Mouse (Mus musculus) erythroblast, embryonic 14.5 days (primary cell): ENCODE measurements around the gene Acadsb. TPM values are rescaled to one million over a fixed set of nuclear protein-coding genes. Genes with fewer than 3 reads are reported as not detected.

ENCODE experiments used
- H3K27me3 ChIP-seq: 2 replicates; pipeline ENCODE4 v1.6.1; 2012; ENCODE audit warnings: inconsistent platforms; ENCODE audit not compliant: control insufficient read depth
- H3K36me3 ChIP-seq: 2 replicates; pipeline ENCODE4 v1.6.1; 2012; ENCODE audit warnings: mild to moderate bottlenecking, inconsistent platforms; ENCODE audit not compliant: control insufficient read depth
- H3K4me1 ChIP-seq: 2 replicates; pipeline ENCODE4 v1.6.1; 2012; ENCODE audit warnings: inconsistent platforms; ENCODE audit not compliant: control insufficient read depth
- H3K4me3 ChIP-seq: replicated peaks from 2 replicates; pipeline ENCODE3; 2012; ENCODE audit warnings: moderate library complexity, mild to moderate bottlenecking, inconsistent platforms
- H3K9me3 ChIP-seq: 2 replicates; pipeline ENCODE4 v1.6.1; 2012; ENCODE audit warnings: low read length, inconsistent platforms, mixed read lengths; ENCODE audit not compliant: control insufficient read depth
- GATA1 ChIP-seq: IDR thresholded peaks from 2 replicates; pipeline ENCODE4 v1.6.1; 2012; ENCODE audit warnings: low read length, inconsistent platforms, mixed read lengths
- TAL1 ChIP-seq: IDR thresholded peaks from 3 replicates; pipeline ENCODE4 v1.6.1; 2012; ENCODE audit warnings: low read length, inconsistent platforms, mixed read lengths
- polyA plus RNA-seq: library from polyadenylated mRNA; stranded (reverse); fragments of >175 nt; gene quantifications from 2 replicates; pipeline ENCODE4 v1.2.3, GENCODE M21; 2012

The Acadsb gene
- polyA plus RNA-seq, 1 experiment = 0.17 TPM

GRCm38 (mm10) chr7:131434276-131434675, 23.9 kb downstream of the Acadsb start:
- peaks cover 2% of the 10 kb centered on the region; the same call in 1 of the 2 replicates for H3K4me1 ChIP-seq
- H3K36me3 ChIP-seq = peaks cover 6% of the 10 kb centered on the region
- no peaks in the 10 kb centered on the region for H3K27me3 ChIP-seq
- H3K9me3 ChIP-seq = 0 out of 2 replicates have a peak, but pooled peaks cover 2% of the 10 kb centered on the region
- TF ChIP-seq GATA1 (no peak), TAL1 (no peak)
- no peak overlapping the region for H3K4me3 ChIP-seq

- Histone ChIP-seq H3K9me3 (no peaks in the 10 kb centered on the region), H3K4me1 (peaks cover 2% of the 10 kb centered on the region; the same call in 1 of the 2 replicates)
- TF ChIP-seq TAL1 (no peak), GATA1 (no peak)
Observed at GRCm38 (mm10) chr7:131437051-131437450, 26.6 kb downstream of the Acadsb start.

DNA sequence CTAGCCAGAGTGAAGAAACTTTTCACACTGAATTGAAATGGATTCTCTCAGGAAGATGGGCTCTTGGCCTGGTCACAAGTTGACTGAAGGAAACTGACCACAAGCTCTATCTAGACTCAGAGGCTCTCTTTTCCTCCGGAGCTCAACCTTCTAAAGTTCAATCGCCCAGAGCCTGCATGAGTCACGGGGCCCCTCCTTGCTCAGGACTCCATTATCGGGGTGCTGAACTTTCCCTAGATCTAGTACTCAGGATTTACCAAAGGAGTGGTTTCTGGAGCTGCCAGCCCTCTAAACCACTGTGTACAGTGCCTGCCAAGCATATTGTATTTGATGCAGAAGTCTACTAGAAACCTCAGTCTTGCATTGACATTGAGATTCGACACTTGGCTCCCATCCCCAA, 46.3 kb downstream of the Acadsb start:
- Histone ChIP-seq H3K27me3 (no peaks in the 10 kb centered on the region), H3K36me3 (no peaks in the 10 kb centered on the region), H3K4me1 (no peaks in the 10 kb centered on the region), H3K9me3 (no peaks in the 10 kb centered on the region), H3K4me3 (no peak overlapping the region)
- no peak for TF ChIP-seq GATA1
- TF ChIP-seq TAL1 = no peak

More at GRCm38 (mm10) chr7:131437051-131437450, 26.6 kb downstream of the Acadsb start:
- Histone ChIP-seq H3K27me3 (no peaks in the 10 kb centered on the region), H3K36me3 (no peaks in the 10 kb centered on the region; the same call in 1 of the 2 replicates), H3K4me3 (no peak overlapping the region)

GRCm38 (mm10) chr7:131465117-131465601, 54.8 kb downstream of the Acadsb start:
- no peak for TF ChIP-seq GATA1
- no peak for TF ChIP-seq TAL1
- Histone ChIP-seq H3K36me3 (no peaks in the 10 kb centered on the region), H3K4me1 (no peaks in the 10 kb centered on the region)

GRCm38 (mm10) chr7:131465735-131466134, 55.3 kb downstream of the Acadsb start:
- H3K4me1 ChIP-seq = no peaks in the 10 kb centered on the region
- no peaks in the 10 kb centered on the region for H3K36me3 ChIP-seq
- no peaks in the 10 kb centered on the region for H3K27me3 ChIP-seq
- H3K4me3 ChIP-seq = no peak overlapping the region
- TF ChIP-seq TAL1 = no peak
- no peak for TF ChIP-seq GATA1
- no peaks in the 10 kb centered on the region for H3K9me3 ChIP-seq

More at GRCm38 (mm10) chr7:131465117-131465601, 54.8 kb downstream of the Acadsb start:
- Histone ChIP-seq H3K27me3 (no peaks in the 10 kb centered on the region), H3K9me3 (no peaks in the 10 kb centered on the region), H3K4me3 (no peak overlapping the region)

DNA sequence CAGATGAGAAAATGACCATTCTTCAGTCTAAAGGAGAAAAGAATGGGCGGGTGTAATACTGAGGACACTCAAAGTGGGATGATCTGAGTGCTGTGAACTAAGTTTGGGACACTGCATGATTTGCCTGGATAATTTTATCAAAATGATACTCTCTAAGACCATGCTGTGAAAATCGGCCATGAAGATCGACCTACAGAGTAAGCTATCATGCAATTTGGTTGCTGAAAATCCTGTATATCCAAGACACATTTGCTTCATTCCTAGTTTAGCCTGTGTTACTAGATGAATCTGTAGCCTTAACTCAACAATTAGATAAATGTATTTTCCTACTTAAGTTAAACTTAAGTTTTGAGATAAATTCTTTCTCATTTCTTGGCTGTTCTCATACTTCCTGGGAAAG, 56.9 kb downstream of the Acadsb start:
- H3K9me3 ChIP-seq = no peaks in the 10 kb centered on the region
- TF ChIP-seq GATA1 = no peak
- TF ChIP-seq TAL1 = no peak
- no peaks in the 10 kb centered on the region for H3K36me3 ChIP-seq
- H3K27me3 ChIP-seq = no peaks in the 10 kb centered on the region
- no peak overlapping the region for H3K4me3 ChIP-seq
- no peaks in the 10 kb centered on the region for H3K4me1 ChIP-seq

GRCm38 (mm10) chr7:131469506-131469905, 59.1 kb downstream of the Acadsb start:
- TF ChIP-seq TAL1 (no peak), GATA1 (no peak)
- H3K27me3 ChIP-seq = no peaks in the 10 kb centered on the region
- no peaks in the 10 kb centered on the region for H3K9me3 ChIP-seq
- H3K36me3 ChIP-seq = no peaks in the 10 kb centered on the region
- no peaks in the 10 kb centered on the region for H3K4me1 ChIP-seq
- H3K4me3 ChIP-seq = no peak overlapping the region

GRCm38 (mm10) chr7:131471551-131471950, 61.1 kb downstream of the Acadsb start:
- Histone ChIP-seq H3K9me3 (no peaks in the 10 kb centered on the region), H3K36me3 (no peaks in the 10 kb centered on the region), H3K4me1 (no peaks in the 10 kb centered on the region), H3K4me3 (no peak overlapping the region), H3K27me3 (no peaks in the 10 kb centered on the region)
- TF ChIP-seq TAL1 = no peak
- no peak for TF ChIP-seq GATA1

DNA sequence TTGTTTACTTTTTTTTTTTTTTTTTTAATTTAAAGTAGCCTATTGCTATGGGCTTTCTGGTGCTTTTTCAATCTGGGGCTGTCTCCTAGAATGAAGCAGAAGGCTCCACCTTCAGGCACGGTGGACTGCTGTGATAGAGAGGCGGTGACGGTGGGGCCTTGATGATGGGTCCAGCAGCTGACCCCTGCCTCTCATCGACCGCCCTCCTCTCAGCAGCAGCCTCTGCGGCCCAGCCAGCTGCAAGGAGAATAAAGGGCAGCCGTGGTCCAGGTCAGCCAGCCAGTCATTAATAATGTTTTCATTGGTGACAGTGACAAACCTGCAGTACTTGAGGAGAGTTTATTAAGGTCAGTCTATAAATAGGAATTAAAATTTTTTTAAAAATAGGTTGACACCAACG, 66.7 kb downstream of the Acadsb start:
- TF ChIP-seq TAL1 (no peak), GATA1 (no peak)
- H3K4me3 ChIP-seq = no peak overlapping the region
- H3K27me3 ChIP-seq = no peaks in the 10 kb centered on the region
- H3K36me3 ChIP-seq = no peaks in the 10 kb centered on the region
- H3K4me1 ChIP-seq = no peaks in the 10 kb centered on the region
- no peaks in the 10 kb centered on the region for H3K9me3 ChIP-seq

DNA sequence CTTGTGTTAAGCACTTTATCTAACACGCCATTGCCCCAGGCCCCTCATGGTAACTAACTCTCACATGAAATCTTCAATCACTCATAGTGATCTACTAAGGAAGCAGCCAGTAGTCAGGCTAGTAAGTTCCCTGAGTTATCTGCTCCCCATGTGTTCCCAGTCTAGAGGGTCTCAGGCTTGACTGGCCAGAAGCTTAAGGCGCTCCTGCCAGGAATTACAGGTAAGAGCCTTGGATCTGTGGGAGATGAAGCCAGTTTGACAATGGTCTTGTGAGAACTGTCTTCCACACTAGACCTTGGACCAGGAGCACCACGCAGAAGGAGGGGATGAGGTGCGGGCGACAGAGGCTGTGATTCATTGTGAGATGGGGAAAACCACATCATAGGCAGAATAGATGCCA, 68.0 kb downstream of the Acadsb start:
- Histone ChIP-seq H3K27me3 (no peaks in the 10 kb centered on the region), H3K4me3 (no peak overlapping the region), H3K36me3 (no peaks in the 10 kb centered on the region), H3K4me1 (no peaks in the 10 kb centered on the region), H3K9me3 (no peaks in the 10 kb centered on the region)
- TF ChIP-seq TAL1 = no peak
- no peak for TF ChIP-seq GATA1

Other genes starting within 250 kb of the Acadsb start
- not detected in 2 replicates for gene 5430419D17Rik, start 236.2 kb upstream of the Acadsb start, polyA plus RNA-seq
- not detected in 2 replicates for gene Cuzd1, start 88.3 kb upstream of the Acadsb start, polyA plus RNA-seq
- gene Fam24b, start 81.1 kb upstream of the Acadsb start, polyA plus RNA-seq = not detected in 2 replicates
- not detected in 2 replicates for gene Fam24a, start 76.7 kb upstream of the Acadsb start, polyA plus RNA-seq
- gene 2310057M21Rik, start 47.8 kb upstream of the Acadsb start, polyA plus RNA-seq = 1.5 and 1.8 TPM in 2 replicates
- gene Pstk, start 39.5 kb upstream of the Acadsb start, polyA plus RNA-seq = 1.7 and 2.4 TPM in 2 replicates
- 1.7 and 2.3 TPM in 2 replicates for gene Ikzf5, start 80 bp upstream of the Acadsb start, polyA plus RNA-seq
- not detected in 2 replicates for gene Hmx3, start 132.3 kb downstream of the Acadsb start, polyA plus RNA-seq
- not detected in 2 replicates for gene Hmx2, start 138.2 kb downstream of the Acadsb start, polyA plus RNA-seq
- gene Bub3, start 149.6 kb downstream of the Acadsb start, polyA plus RNA-seq = 3.2 and 4.1 TPM in 2 replicates